Mouse (Mus musculus): ENCODE results near the gene Senp7. TPM values are rescaled to one million over a fixed set of nuclear protein-coding genes. Genes with fewer than 3 reads are reported as not detected.

Gene Senp7
- polyA plus RNA-seq, 1 experiment from 2014 or later: 26.4 TPM

DNA sequence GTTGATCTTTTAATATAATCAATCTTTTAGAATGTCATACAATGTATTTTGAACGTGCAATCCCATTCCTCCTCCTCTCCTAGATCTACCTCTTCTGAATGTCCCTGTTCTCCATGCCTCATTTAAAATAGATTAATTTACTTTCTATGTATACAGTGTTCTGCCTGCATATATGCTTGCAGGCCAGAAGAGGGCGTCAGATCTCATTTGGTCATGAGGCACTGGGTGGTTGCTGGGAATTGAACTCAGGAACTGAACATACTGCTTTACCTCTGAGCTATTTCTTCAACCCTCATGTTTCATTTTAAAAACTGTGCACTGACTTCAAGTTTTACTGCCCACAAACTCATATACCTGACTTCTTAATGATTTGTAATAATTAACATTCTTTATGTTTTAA lies 99.5 kb downstream of the Senp7 start:
- H3K27ac ChIP-seq: no peak overlapping the region
- no peak overlapping the region for H3K9ac ChIP-seq (ENCODE audit: low read depth, low read length)
- DNase-seq (ENCODE audit: low spot score) (no peak), ATAC-seq (replicated peaks; ENCODE audit: low FRiP score, low read depth) (no peak)
- no peaks in the 10 kb centered on the region for H3K27me3 ChIP-seq (ENCODE audit: insufficient read depth, low read length)
- H3K4me3 ChIP-seq (replicated peaks; ENCODE audit: low read depth, low read length): no peak overlapping the region
- H3K36me3 ChIP-seq (ENCODE audit: insufficient read depth, low read length): no peaks in the 10 kb centered on the region
- H3K4me2 ChIP-seq (ENCODE audit: low read length): no peak overlapping the region
- H3K4me1 ChIP-seq (replicated peaks; ENCODE audit: insufficient read depth, low read length): no peaks in the 10 kb centered on the region
- no peaks in the 10 kb centered on the region for H3K9me3 ChIP-seq (replicated peaks; ENCODE audit: low read length)
- 34% methylated on average over 2 of the region's 2 CpGs for WGBS
- no peak for TF ChIP-seq CTCF (IDR thresholded peaks at IDR 0.05; ENCODE audit: low read depth)

DNA sequence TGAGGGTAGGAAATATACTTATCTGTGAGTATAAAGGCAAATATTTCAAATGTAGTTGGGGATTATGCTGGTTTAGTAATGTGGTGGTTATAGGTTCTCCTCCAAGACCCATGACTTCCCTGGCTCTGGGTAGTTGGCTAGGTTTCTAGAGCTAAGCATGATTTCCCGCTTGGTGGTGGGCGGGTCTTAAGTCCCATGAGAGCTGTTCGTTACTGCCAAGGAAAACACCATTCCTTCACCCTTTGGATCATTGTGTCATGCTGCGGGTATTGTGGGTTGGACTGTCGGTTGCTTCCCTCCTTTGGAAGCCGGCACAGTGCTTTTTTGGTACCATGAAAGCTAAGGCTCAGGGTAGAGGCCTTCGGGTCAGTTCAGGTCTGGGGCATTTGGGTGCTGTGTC lies 115.3 kb downstream of the Senp7 start:
- Histone ChIP-seq H3K27ac (no peak overlapping the region), H3K4me2 (ENCODE audit: low read length) (no peak overlapping the region), H3K9ac (ENCODE audit: low read depth, low read length) (no peak overlapping the region), H3K36me3 (ENCODE audit: insufficient read depth, low read length) (0 out of 2 replicates have a peak, but pooled peaks cover 9% of the 10 kb centered on the region), H3K9me3 (replicated peaks; ENCODE audit: low read length) (no peaks in the 10 kb centered on the region), H3K4me3 (replicated peaks; ENCODE audit: low read depth, low read length) (no peak overlapping the region), H3K27me3 (ENCODE audit: insufficient read depth, low read length) (no peaks in the 10 kb centered on the region), H3K4me1 (replicated peaks; ENCODE audit: insufficient read depth, low read length) (no peaks in the 10 kb centered on the region)
- ATAC-seq (replicated peaks; ENCODE audit: low FRiP score, low read depth) (no peak), DNase-seq (ENCODE audit: low spot score) (no peak)
- WGBS: 76% methylated on average over 7 of the region's 7 CpGs
- TF ChIP-seq CTCF (IDR thresholded peaks at IDR 0.05; ENCODE audit: low read depth): no peak

DNA sequence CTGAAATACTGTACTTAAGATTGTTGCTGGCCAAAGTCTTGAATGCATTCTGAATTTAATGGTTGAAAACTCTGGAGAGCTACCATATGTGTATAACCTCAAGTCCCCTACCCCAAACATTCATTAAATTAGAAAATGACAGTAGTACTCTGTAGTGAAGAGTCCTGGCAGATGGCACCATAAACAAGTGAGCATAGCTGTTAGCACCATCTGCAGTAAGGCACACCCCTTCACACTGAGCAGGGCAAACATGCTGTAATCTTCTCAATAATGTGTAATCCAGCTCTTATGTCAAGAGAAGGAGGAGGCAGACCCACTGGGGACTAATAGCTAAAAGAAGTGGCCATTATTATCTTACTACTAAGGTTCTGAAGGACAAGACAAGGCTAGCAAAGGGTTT lies 122.1 kb downstream of the Senp7 start:
- H3K4me2 ChIP-seq (ENCODE audit: low read length): no peak overlapping the region
- no peak overlapping the region for H3K9ac ChIP-seq (ENCODE audit: low read depth, low read length)
- TF ChIP-seq CTCF (IDR thresholded peaks at IDR 0.05; ENCODE audit: low read depth): no peak
- no peaks in the 10 kb centered on the region for H3K4me1 ChIP-seq (replicated peaks; ENCODE audit: insufficient read depth, low read length)
- ATAC-seq (replicated peaks; ENCODE audit: low FRiP score, low read depth) (no peak), DNase-seq (ENCODE audit: low spot score) (no peak)
- H3K4me3 ChIP-seq (replicated peaks; ENCODE audit: low read depth, low read length): no peak overlapping the region
- H3K9me3 ChIP-seq (replicated peaks; ENCODE audit: low read length): no peaks in the 10 kb centered on the region
- no peak overlapping the region for H3K27ac ChIP-seq
- no peaks in the 10 kb centered on the region for H3K27me3 ChIP-seq (ENCODE audit: insufficient read depth, low read length)
- H3K36me3 ChIP-seq (ENCODE audit: insufficient read depth, low read length): 0 out of 2 replicates have a peak, but pooled peaks cover 6% of the 10 kb centered on the region

- no peak overlapping the region for H3K9ac ChIP-seq (ENCODE audit: low read depth, low read length)
- no peaks in the 10 kb centered on the region for H3K9me3 ChIP-seq (replicated peaks; ENCODE audit: low read length)
- TF ChIP-seq CTCF (IDR thresholded peaks at IDR 0.05; ENCODE audit: low read depth): peak; percentile 57
- DNase-seq (ENCODE audit: low spot score) (peak; percentile 52), ATAC-seq (replicated peaks; ENCODE audit: low FRiP score, low read depth) (no peak)
- no peaks in the 10 kb centered on the region for H3K27me3 ChIP-seq (ENCODE audit: insufficient read depth, low read length)
- H3K4me1 ChIP-seq (replicated peaks; ENCODE audit: insufficient read depth, low read length): no peaks in the 10 kb centered on the region
- no peak overlapping the region for H3K4me2 ChIP-seq (ENCODE audit: low read length)
- 74% methylated on average over 8 of the region's 8 CpGs for WGBS
- H3K27ac ChIP-seq: no peak overlapping the region
- H3K36me3 ChIP-seq (ENCODE audit: insufficient read depth, low read length): 0 out of 2 replicates have a peak, but pooled peaks cover 8% of the 10 kb centered on the region
- H3K4me3 ChIP-seq (replicated peaks; ENCODE audit: low read depth, low read length): no peak overlapping the region
These were observed 127.9 kb downstream of the Senp7 start for GRCm38 (mm10) chr16:56175867-56176581.

- no peaks in the 10 kb centered on the region for H3K4me1 ChIP-seq (replicated peaks; ENCODE audit: insufficient read depth, low read length)
- peaks cover 18% of the 10 kb centered on the region for H3K36me3 ChIP-seq (ENCODE audit: insufficient read depth, low read length)
- no peaks in the 10 kb centered on the region for H3K27me3 ChIP-seq (ENCODE audit: insufficient read depth, low read length)
- no peak for ATAC-seq (replicated peaks; ENCODE audit: low FRiP score, low read depth)
- no peak overlapping the region for H3K4me2 ChIP-seq (ENCODE audit: low read length)
- H3K9ac ChIP-seq (ENCODE audit: low read depth, low read length): no peak overlapping the region
- TF ChIP-seq CTCF (IDR thresholded peaks at IDR 0.05; ENCODE audit: low read depth): no peak
- WGBS: 86% methylated on average over 4 of the region's 4 CpGs
- H3K9me3 ChIP-seq (replicated peaks; ENCODE audit: low read length): no peaks in the 10 kb centered on the region; the same call in 1 of the 2 replicates
- H3K27ac ChIP-seq: no peak overlapping the region
- no peak for DNase-seq (ENCODE audit: low spot score)
- no peak overlapping the region for H3K4me3 ChIP-seq (replicated peaks; ENCODE audit: low read depth, low read length)
These were observed 138.7 kb downstream of the Senp7 start for GRCm38 (mm10) chr16:56186863-56187262.

- DNase-seq (ENCODE audit: low spot score): no peak
- Histone ChIP-seq H3K9me3 (replicated peaks; ENCODE audit: low read length) (no peaks in the 10 kb centered on the region; the same call in 1 of the 2 replicates), H3K4me3 (replicated peaks; ENCODE audit: low read depth, low read length) (no peak overlapping the region), H3K4me1 (replicated peaks; ENCODE audit: insufficient read depth, low read length) (no peaks in the 10 kb centered on the region), H3K9ac (ENCODE audit: low read depth, low read length) (no peak overlapping the region), H3K27ac (no peak overlapping the region), H3K36me3 (ENCODE audit: insufficient read depth, low read length) (peaks cover 18% of the 10 kb centered on the region), H3K4me2 (ENCODE audit: low read length) (no peak overlapping the region), H3K27me3 (ENCODE audit: insufficient read depth, low read length) (no peaks in the 10 kb centered on the region)
- 92% methylated on average over 9 of the region's 9 CpGs for WGBS
- no peak for ATAC-seq (replicated peaks; ENCODE audit: low FRiP score, low read depth)
- TF ChIP-seq CTCF (IDR thresholded peaks at IDR 0.05; ENCODE audit: low read depth): no peak
These were observed 140.1 kb downstream of the Senp7 start for GRCm38 (mm10) chr16:56188198-56188597.

DNA sequence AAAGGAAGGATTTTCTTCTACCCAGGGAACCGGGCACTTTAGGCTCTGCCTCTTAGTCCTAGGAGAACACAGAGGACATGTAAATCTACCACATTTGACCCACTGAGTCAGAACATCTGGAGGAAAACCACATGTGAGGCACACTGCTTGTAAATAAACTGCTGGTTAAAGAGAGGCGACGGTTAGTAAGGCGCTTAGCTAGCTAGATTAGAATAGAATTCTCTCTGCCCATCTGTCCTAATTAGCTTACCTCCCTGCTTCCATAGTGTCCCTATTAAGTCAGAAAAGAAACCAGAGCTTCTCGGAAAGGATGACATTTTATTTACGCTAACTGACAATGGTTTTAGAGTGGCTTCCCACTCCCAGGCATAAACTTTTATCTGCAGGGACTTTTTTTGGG lies 155.9 kb downstream of the Senp7 start, which contains the start of gene Impg2:
TSS of gene Impg2 (plus strand) at position 263 of the 400 bp plus-strand sequence.
- Histone ChIP-seq H3K36me3 (ENCODE audit: insufficient read depth, low read length) (no peaks in the 10 kb centered on the region), H3K27me3 (ENCODE audit: insufficient read depth, low read length) (no peaks in the 10 kb centered on the region), H3K4me3 (replicated peaks; ENCODE audit: low read depth, low read length) (no peak within 1 kb of the TSS), H3K27ac (no peak within 1 kb of the TSS), H3K9me3 (replicated peaks; ENCODE audit: low read length) (no peaks in the 10 kb centered on the region), H3K4me1 (replicated peaks; ENCODE audit: insufficient read depth, low read length) (no peaks in the 10 kb centered on the region), H3K4me2 (ENCODE audit: low read length) (no peak within 1 kb of the TSS), H3K9ac (ENCODE audit: low read depth, low read length) (no peak within 1 kb of the TSS)
- DNase-seq (ENCODE audit: low spot score) (no peak), ATAC-seq (replicated peaks; ENCODE audit: low FRiP score, low read depth) (no peak)
- 42% methylated on average over 6 of the region's 6 CpGs for WGBS
- no peak for TF ChIP-seq CTCF (IDR thresholded peaks at IDR 0.05; ENCODE audit: low read depth)

Measured in kidney, postnatal 0 days (tissue).